Mouse (Mus musculus) limb, embryonic 14.5 days (tissue): ENCODE measurements around the gene 4930519G04Rik. TPM values are rescaled to one million over a fixed set of nuclear protein-coding genes. Genes with fewer than 3 reads are reported as not detected.

Experiments
- ATAC-seq: fragments of 200-750 bp; cut with Nextera tagmentation; 2 replicates; pipeline ENCODE4 v1.8.0; 2017; ENCODE audit warnings: low read depth, moderate number of reproducible peaks, moderate TSS enrichment; ENCODE audit not compliant: low FRiP score
- DNase-seq: peaks from one replicate; pipeline ENCODE4 v3.0.0-alpha.2; 2015; ENCODE audit warnings: low spot score
- H3K27ac ChIP-seq: fragments of 300-500 bp; sonication (generic); replicated peaks from 2 replicates; pipeline ENCODE4 v1.5.1; 2014; ENCODE audit warnings: low read depth, mild to moderate bottlenecking, low read length, moderate library complexity, mixed read lengths
- H3K27me3 ChIP-seq: fragments of 300-500 bp; sonication (generic); 2 replicates; pipeline ENCODE4 v1.6.1; 2014; ENCODE audit warnings: low read length, mixed read lengths; ENCODE audit not compliant: control insufficient read depth, insufficient read depth
- H3K36me3 ChIP-seq: fragments of 300-500 bp; sonication (generic); 2 replicates; pipeline ENCODE4 v1.6.1; 2014; ENCODE audit warnings: mild to moderate bottlenecking, low read length, moderate library complexity, mixed read lengths; ENCODE audit not compliant: control insufficient read depth, insufficient read depth
- H3K4me1 ChIP-seq: fragments of 300-500 bp; sonication (generic); 2 replicates; pipeline ENCODE4 v1.6.1; 2014; ENCODE audit warnings: antibody characterized with exemption, low read length, mixed read lengths; ENCODE audit not compliant: control insufficient read depth, insufficient read depth
- H3K4me2 ChIP-seq: fragments of 300-500 bp; sonication (generic); replicated peaks from 2 replicates; pipeline ENCODE4 v1.6.1; 2014; ENCODE audit warnings: low read depth, mild to moderate bottlenecking, low read length, moderate library complexity; ENCODE audit not compliant: severe bottlenecking
- H3K4me3 ChIP-seq: fragments of 300-500 bp; sonication (generic); replicated peaks from 2 replicates; pipeline ENCODE4 v1.5.1; 2014; ENCODE audit warnings: low read length
- H3K9ac ChIP-seq: fragments of 300-500 bp; sonication (generic); 2 replicates; pipeline ENCODE4 v1.6.1; 2014; ENCODE audit warnings: mild to moderate bottlenecking, low read depth, low read length, moderate library complexity; ENCODE audit not compliant: severe bottlenecking
- H3K9me3 ChIP-seq: fragments of 300-500 bp; sonication (generic); 2 replicates; pipeline ENCODE4 v1.6.1; 2016; ENCODE audit warnings: low read length; ENCODE audit not compliant: control insufficient read depth
- POLR2A ChIP-seq: fragments of 200-500 bp; IDR thresholded peaks from 2 replicates; pipeline ENCODE4 v1.8.0; 2012; ENCODE audit warnings: inconsistent platforms, mild to moderate bottlenecking, moderate library complexity, borderline replicate concordance; ENCODE audit not compliant: insufficient read depth, insufficient read length; ENCODE audit errors: extremely low read depth
- WGBS: fragments of 180-500 bp; shearing (Covaris S2); extraction: QIAGEN DNeasy Blood & Tissue Kit; methylation state at CpG from one replicate; pipeline ENCODE4 v1.1.7; 2014; 5-methylcytosine and 5-hydroxymethylcytosine counted together
- polyA plus RNA-seq, 2 experiments: library from polyadenylated mRNA; depleted of rRNA in 1 of 2; stranded (reverse) in 1 of 2; unstranded in 1 of 2; fragments of >200 nt; fragmentation: Nextera tagmentation in 1 of 2; extraction: Ambion mirVana in 1 of 2; gene quantifications; 2 replicates each; pipeline versions ENCODE4 v1.2.1 to v1.2.3; 2012 to 2014

4930519G04Rik gene
- polyA plus RNA-seq, 2 experiments = not detected

DNA sequence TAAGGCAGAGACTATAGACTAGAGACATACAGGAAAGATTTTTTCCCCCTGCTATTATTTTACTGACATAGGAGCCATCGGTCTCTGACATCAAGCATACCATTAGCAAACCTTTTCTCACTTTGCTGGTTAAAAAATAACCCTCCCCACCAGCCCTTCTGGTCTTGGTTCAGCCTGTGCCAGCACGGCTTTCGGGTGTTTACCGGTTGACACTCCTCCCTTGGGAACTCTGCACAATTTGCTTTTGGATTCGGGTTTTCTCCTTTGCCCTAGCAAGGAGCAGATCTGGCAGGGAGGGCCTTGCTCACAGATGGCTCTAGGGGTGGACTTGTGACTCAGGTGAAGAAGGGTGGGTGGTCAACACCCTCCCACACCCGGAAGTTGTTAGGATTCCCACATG, 8.3 kb downstream of the 4930519G04Rik start:
- no peaks in the 10 kb centered on the region for H3K36me3 ChIP-seq
- no peaks in the 10 kb centered on the region for H3K9me3 ChIP-seq
- 66% methylated on average over 6 of the region's 6 CpGs for WGBS
- no peaks in the 10 kb centered on the region for H3K27me3 ChIP-seq
- H3K27ac ChIP-seq = no peak overlapping the region
- H3K4me3 ChIP-seq = no peak overlapping the region
- no peak overlapping the region for H3K9ac ChIP-seq
- ATAC-seq (no peak), DNase-seq (no peak)
- no peak for TF ChIP-seq POLR2A
- no peak overlapping the region for H3K4me2 ChIP-seq
- peaks cover 4% of the 10 kb centered on the region; the same call in 1 of the 2 replicates for H3K4me1 ChIP-seq

GRCm38 (mm10) chr5:114864813-114865212, 11.3 kb downstream of the 4930519G04Rik start:
- H3K4me1 ChIP-seq = no peaks in the 10 kb centered on the region
- H3K36me3 ChIP-seq = no peaks in the 10 kb centered on the region
- no peak overlapping the region for H3K9ac ChIP-seq
- H3K4me3 ChIP-seq = no peak overlapping the region
- DNase-seq (no peak), ATAC-seq (no peak)
- peaks cover 13% of the 10 kb centered on the region for H3K9me3 ChIP-seq
- no peak overlapping the region for H3K4me2 ChIP-seq
- H3K27me3 ChIP-seq = no peaks in the 10 kb centered on the region
- TF ChIP-seq POLR2A = no peak
- H3K27ac ChIP-seq = no peak overlapping the region
- WGBS = 79% methylated on average over 7 of the region's 7 CpGs

DNA sequence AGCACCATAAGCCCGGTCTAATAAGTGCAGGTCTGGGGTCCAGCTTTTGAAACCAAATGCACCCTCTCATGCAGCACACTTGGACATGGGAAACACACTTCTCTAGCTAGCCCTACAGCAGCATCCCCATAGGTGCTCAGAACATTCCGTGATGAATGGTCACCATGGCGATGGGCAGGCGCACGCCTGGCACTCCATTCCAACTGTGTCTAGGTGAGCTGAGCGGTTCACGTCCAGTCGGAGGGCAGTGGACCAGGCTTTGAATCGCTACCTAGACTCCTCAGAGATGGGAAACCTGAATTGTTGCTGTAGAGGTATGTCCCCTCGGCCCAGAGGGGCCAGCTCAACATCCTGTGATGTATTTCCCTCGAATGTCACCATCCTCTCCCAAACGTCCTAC, 11.8 kb downstream of the 4930519G04Rik start:
- DNase-seq (no peak), ATAC-seq (no peak)
- TF ChIP-seq POLR2A = no peak
- no peak overlapping the region for H3K4me2 ChIP-seq
- no peak overlapping the region for H3K27ac ChIP-seq
- no peaks in the 10 kb centered on the region for H3K4me1 ChIP-seq
- WGBS = 90% methylated on average over 12 of the region's 12 CpGs
- H3K36me3 ChIP-seq = no peaks in the 10 kb centered on the region
- no peaks in the 10 kb centered on the region for H3K27me3 ChIP-seq
- peaks cover 13% of the 10 kb centered on the region for H3K9me3 ChIP-seq
- H3K9ac ChIP-seq = no peak overlapping the region
- H3K4me3 ChIP-seq = no peak overlapping the region

- ATAC-seq (no peak), DNase-seq (no peak)
- no peak for TF ChIP-seq POLR2A
- no peaks in the 10 kb centered on the region for H3K27me3 ChIP-seq
- no peaks in the 10 kb centered on the region for H3K36me3 ChIP-seq
- H3K9ac ChIP-seq = no peak overlapping the region
- H3K27ac ChIP-seq = no peak overlapping the region
- no peaks in the 10 kb centered on the region for H3K9me3 ChIP-seq
- H3K4me3 ChIP-seq = no peak overlapping the region
- H3K4me1 ChIP-seq = peaks cover 13% of the 10 kb centered on the region
- 63% methylated on average over 6 of the region's 6 CpGs for WGBS
- H3K4me2 ChIP-seq = no peak overlapping the region
Observed at GRCm38 (mm10) chr5:114875858-114876257, 22.4 kb downstream of the 4930519G04Rik start.

DNA sequence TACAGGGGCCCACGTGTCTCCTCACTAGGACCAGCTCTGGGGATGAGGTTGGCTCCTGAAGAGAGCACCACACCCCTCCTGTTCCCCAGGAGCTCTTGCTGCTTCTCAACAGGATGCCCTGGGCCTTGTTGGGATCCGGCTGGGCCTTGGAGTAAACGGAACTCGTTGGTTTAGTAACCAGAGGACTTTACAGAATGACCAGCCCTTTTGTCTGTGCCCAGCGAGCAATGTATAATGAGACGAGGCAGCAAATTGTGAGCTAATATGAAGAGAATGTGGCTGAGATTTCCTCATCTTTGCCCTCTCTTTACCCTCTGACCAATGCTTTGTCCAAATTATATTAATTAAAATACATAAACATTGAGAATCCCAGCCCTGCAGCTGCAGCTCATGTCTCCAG, 22.9 kb downstream of the 4930519G04Rik start:
- Histone ChIP-seq H3K27me3 (no peaks in the 10 kb centered on the region), H3K4me2 (no peak overlapping the region), H3K36me3 (no peaks in the 10 kb centered on the region), H3K4me3 (no peak overlapping the region), H3K9me3 (no peaks in the 10 kb centered on the region), H3K4me1 (peaks cover 13% of the 10 kb centered on the region), H3K27ac (no peak overlapping the region), H3K9ac (no peak overlapping the region)
- no peak for TF ChIP-seq POLR2A
- DNase-seq (no peak), ATAC-seq (no peak)
- 51% methylated on average over 6 of the region's 6 CpGs for WGBS

- no peak for DNase-seq
- no peak overlapping the region for H3K4me3 ChIP-seq
- no peak for TF ChIP-seq POLR2A
- H3K4me2 ChIP-seq = no peak overlapping the region
- no peak for ATAC-seq
- no peak overlapping the region for H3K27ac ChIP-seq
- peaks cover 13% of the 10 kb centered on the region for H3K4me1 ChIP-seq
- H3K27me3 ChIP-seq = no peaks in the 10 kb centered on the region
- 54% methylated on average over 7 of the region's 7 CpGs for WGBS
- H3K9me3 ChIP-seq = no peaks in the 10 kb centered on the region
- H3K9ac ChIP-seq = no peak overlapping the region
- H3K36me3 ChIP-seq = no peaks in the 10 kb centered on the region
Observed at GRCm38 (mm10) chr5:114877487-114877886, 24.0 kb downstream of the 4930519G04Rik start.
